Mouse (Mus musculus) forebrain, postnatal 0 days (tissue): ENCODE data around the gene Ttc23. TPM values are rescaled to one million over a fixed set of nuclear protein-coding genes. Genes with fewer than 3 reads are reported as not detected.

Experiments
- ATAC-seq: fragments of 200-750 bp; cut with Nextera tagmentation; 2 replicates; pipeline ENCODE4 v1.8.0; 2017; ENCODE audit warnings: mild to moderate bottlenecking, moderate library complexity
- DNase-seq: peaks from one replicate; pipeline ENCODE4 v3.0.0-alpha.2; 2015
- H3K27ac ChIP-seq: fragments of 300-500 bp; sonication (generic); 2 replicates; pipeline ENCODE4 v1.5.1; 2014; ENCODE audit warnings: low read depth, mild to moderate bottlenecking, antibody characterized with exemption, low read length, moderate library complexity, mixed read lengths
- H3K27me3 ChIP-seq: fragments of 300-500 bp; sonication (generic); 2 replicates; pipeline ENCODE4 v1.6.1; 2014; ENCODE audit warnings: mild to moderate bottlenecking, low read length, mixed read lengths; ENCODE audit not compliant: insufficient read depth
- H3K36me3 ChIP-seq: fragments of 300-500 bp; sonication (generic); 2 replicates; pipeline ENCODE4 v1.6.1; 2014; ENCODE audit warnings: mild to moderate bottlenecking, moderate library complexity; ENCODE audit not compliant: insufficient read depth
- H3K4me1 ChIP-seq: fragments of 300-500 bp; sonication (generic); 2 replicates; pipeline ENCODE4 v1.6.1; 2014; ENCODE audit warnings: antibody characterized with exemption; ENCODE audit not compliant: insufficient read depth
- H3K4me2 ChIP-seq: fragments of 300-500 bp; sonication (generic); 2 replicates; pipeline ENCODE4 v1.6.1; 2014; ENCODE audit warnings: low read depth, mild to moderate bottlenecking, moderate library complexity
- H3K4me3 ChIP-seq: fragments of 300-500 bp; sonication (generic); 2 replicates; pipeline ENCODE4 v1.5.1; 2014; ENCODE audit warnings: low read depth, low read length, mixed read lengths
- H3K9ac ChIP-seq: fragments of 300-500 bp; sonication (generic); 2 replicates; pipeline ENCODE4 v1.6.1; 2014; ENCODE audit warnings: mild to moderate bottlenecking
- H3K9me3 ChIP-seq: fragments of 300-500 bp; sonication (generic); 2 replicates; pipeline ENCODE4 v1.6.1; 2016; ENCODE audit warnings: low read length
- CTCF ChIP-seq: sonication (generic); IDR thresholded peaks from 2 replicates; pipeline ENCODE4 v1.5.1; 2016; ENCODE audit warnings: antibody characterized with exemption, control low read depth, low read depth
- WGBS: fragments of 180-500 bp; shearing (Covaris S2); extraction: QIAGEN DNeasy Blood & Tissue Kit; methylation state at CpG from one replicate; pipeline ENCODE4 v1.1.7; 2014; 5-methylcytosine and 5-hydroxymethylcytosine counted together
- polyA plus RNA-seq: library from polyadenylated mRNA; unstranded; fragments of >200 nt; fragmentation: Nextera tagmentation; extraction: Ambion mirVana; gene quantifications from 2 replicates; pipeline ENCODE4 v1.2.1, GENCODE M21; 2015
- total RNA-seq: library from RNA; depleted of rRNA; stranded (reverse); fragments of >200 nt; gene quantifications from 2 replicates; pipeline ENCODE4 v1.2.3, GENCODE M21; 2014

The Ttc23 gene
- total and polyA plus RNA-seq, 2 experiments from 2014 or later, result 6.0 to 11.0 TPM

DNA sequence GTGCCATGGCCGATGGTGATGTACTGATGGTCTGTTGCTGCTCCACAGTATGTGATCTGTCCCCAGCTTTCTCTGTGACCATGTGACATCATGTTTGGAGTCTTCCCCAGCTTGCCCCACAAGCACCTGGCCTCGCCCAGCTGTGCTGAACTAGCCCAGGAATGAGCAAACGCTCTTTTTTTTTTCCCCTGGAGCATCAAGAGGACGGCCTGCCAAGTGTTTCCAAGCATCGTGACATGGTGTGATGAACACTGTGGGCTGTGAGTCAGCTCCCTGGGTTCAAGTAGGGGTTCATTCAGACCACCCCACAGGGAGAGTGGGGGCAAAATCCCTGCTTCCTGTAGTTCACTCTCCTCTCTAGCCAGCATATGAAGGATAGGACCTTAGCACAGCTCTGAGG is 26.4 kb downstream of the Ttc23 start:
- Histone ChIP-seq H3K36me3 (no peaks in the 10 kb centered on the region), H3K4me3 (no peak overlapping the region)

DNA sequence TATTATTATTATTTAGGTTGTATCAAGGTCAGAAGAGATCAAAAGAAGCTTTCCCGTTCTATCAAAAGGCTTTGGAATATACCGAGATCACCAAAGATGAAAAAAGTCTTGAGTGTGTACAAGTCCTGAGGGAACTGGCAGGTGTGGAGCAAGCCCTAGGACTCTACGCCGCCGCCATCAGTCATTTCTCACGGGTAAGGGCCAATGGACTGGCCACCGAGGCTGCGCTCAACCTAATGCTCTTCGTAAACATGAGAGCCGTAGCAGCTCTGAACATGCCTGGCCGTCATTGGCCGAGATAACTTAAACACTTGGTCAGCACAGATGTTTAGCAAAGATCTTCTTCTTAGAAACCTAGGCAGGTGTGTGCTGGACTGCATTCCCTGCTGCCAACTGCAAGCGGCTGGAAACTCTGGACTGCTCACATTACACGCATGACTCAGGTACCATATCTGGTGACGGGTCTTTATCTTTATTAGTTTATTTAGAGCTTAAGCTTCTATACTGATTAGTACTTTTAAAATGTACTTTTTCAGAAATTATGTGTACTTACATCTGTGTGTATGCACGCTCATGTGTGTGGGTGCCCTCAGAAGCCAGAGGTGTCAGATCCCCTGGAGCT is 31.8 kb downstream of the Ttc23 start:
- no peak for TF ChIP-seq CTCF

More for the DNA sequence above, 26.4 kb downstream of the Ttc23 start:
- no peak overlapping the region for H3K27ac ChIP-seq
- no peaks in the 10 kb centered on the region for H3K4me1 ChIP-seq
- no peaks in the 10 kb centered on the region for H3K27me3 ChIP-seq
- DNase-seq (no peak), ATAC-seq (no peak)
- H3K4me2 ChIP-seq, result no peak overlapping the region
- no peak overlapping the region for H3K9ac ChIP-seq
- no peaks in the 10 kb centered on the region for H3K9me3 ChIP-seq
- 84% methylated on average over 5 of the region's 5 CpGs for WGBS
- TF ChIP-seq CTCF, result no peak

DNA sequence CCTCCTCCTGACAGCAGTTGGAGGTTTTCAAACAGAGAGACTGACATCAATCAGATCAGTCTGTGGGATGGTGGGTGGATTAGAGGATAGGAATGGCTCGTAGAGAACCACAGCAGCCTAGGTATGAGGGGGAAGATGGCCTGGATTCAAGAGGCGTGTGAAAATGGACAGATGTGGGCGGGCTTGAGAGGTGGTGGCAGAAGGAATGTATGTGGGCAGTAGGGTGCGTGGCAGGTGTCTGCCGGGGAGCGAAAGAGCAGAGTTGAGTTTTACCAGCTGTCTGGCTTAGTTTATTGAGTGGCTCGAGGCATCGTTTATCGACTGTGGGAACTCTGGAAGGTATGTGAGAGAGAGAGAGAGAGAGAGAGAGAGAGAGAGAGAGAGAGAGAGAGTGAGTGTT is 33.9 kb downstream of the Ttc23 start:
- WGBS, result 88% methylated on average over 9 of the region's 9 CpGs
- Histone ChIP-seq H3K4me2 (no peak overlapping the region), H3K4me3 (no peak overlapping the region), H3K9ac (no peak overlapping the region), H3K27ac (no peak overlapping the region), H3K27me3 (no peaks in the 10 kb centered on the region), H3K36me3 (no peaks in the 10 kb centered on the region), H3K4me1 (no peaks in the 10 kb centered on the region), H3K9me3 (no peaks in the 10 kb centered on the region)
- DNase-seq (no peak), ATAC-seq (no peak)
- TF ChIP-seq CTCF, result no peak

More for the DNA sequence above, 31.8 kb downstream of the Ttc23 start:
- Histone ChIP-seq H3K36me3 (no peaks in the 10 kb centered on the region), H3K4me3 (no peak overlapping the region), H3K4me1 (no peaks in the 10 kb centered on the region), H3K4me2 (no peak overlapping the region), H3K27me3 (no peaks in the 10 kb centered on the region), H3K9me3 (no peaks in the 10 kb centered on the region), H3K27ac (no peak overlapping the region), H3K9ac (no peak overlapping the region)
- 94% methylated on average over 16 of the region's 16 CpGs for WGBS
- no peak for DNase-seq
- no peak for ATAC-seq

DNA sequence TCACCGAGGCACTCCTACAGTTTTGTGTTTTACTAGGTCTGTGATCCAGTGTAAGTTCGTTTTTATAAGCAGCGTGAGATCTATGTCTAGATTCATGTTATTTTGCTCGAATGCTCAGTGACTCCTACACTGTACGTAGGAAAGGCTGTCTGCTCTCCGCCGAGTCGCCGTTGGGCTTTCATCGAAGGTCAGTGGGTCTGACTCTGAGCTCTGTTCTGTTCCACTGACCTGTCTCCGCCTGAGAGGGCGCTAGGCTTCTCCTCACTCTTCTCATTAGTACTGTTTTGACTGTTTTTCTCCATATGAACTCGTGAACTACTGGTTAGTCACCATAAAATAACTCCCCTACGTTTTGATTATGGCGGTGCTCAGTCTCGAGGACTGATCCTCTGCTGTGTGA is 35.8 kb downstream of the Ttc23 start:
- TF ChIP-seq CTCF, result no peak

DNA sequence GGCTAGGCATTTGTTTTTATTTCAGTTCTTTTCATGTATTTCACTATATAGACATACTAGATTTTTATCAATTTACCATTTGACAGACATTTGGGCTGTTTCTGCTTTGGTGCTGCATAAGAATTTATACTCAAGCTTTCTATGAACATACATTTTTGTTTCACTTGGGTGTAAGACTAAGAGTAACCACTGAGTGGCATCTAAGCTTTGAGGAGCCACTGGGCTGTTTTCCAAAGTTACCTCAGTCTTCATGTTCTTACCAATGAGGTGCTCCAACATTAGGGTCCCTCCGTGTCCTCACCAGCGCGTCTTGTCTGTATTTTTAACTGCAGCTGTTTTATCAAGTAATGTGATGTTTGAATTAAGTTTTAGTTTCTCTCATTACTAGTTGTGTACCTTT is 39.3 kb downstream of the Ttc23 start:
- no peak; the same call in 1 of the 2 replicates for TF ChIP-seq CTCF
- no peak overlapping the region for H3K4me2 ChIP-seq

More for the DNA sequence above, 35.8 kb downstream of the Ttc23 start:
- no peaks in the 10 kb centered on the region for H3K4me1 ChIP-seq
- no peaks in the 10 kb centered on the region for H3K27me3 ChIP-seq
- no peak overlapping the region for H3K9ac ChIP-seq
- ATAC-seq (no peak), DNase-seq (no peak)
- H3K27ac ChIP-seq, result no peak overlapping the region
- H3K4me2 ChIP-seq, result no peak overlapping the region
- no peak overlapping the region for H3K4me3 ChIP-seq
- H3K9me3 ChIP-seq, result no peaks in the 10 kb centered on the region
- 86% methylated on average over 16 of the region's 16 CpGs for WGBS
- H3K36me3 ChIP-seq, result no peaks in the 10 kb centered on the region

DNA sequence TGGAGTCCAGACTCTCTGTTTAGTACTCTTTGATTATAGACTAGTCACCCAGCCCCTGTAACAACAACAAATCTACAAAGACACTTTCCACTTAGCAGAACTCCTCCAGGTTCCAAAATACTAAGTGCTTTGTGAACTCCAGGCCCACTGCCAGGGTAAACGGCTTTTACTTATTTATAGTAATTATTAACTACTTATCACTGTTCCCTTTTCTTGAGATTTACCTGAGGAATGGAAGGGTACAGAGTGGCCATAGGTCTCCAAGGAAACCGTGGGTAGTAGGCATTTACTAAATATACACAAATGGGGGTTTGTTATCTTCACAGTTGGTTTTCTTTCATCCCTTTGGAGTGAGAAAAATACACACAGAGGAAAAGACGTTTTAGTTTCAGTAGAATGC is 41.1 kb downstream of the Ttc23 start:
- Histone ChIP-seq H3K9ac (no peak overlapping the region), H3K4me1 (no peaks in the 10 kb centered on the region), H3K9me3 (no peaks in the 10 kb centered on the region), H3K27me3 (no peaks in the 10 kb centered on the region), H3K4me3 (no peak overlapping the region), H3K36me3 (no peaks in the 10 kb centered on the region), H3K27ac (no peak overlapping the region), H3K4me2 (no peak overlapping the region)
- ATAC-seq, result peak; percentile 19; the same call in 1 of the 2 replicates
- no peak for TF ChIP-seq CTCF
- DNase-seq, result no peak
- WGBS, result 16% methylated on average over 3 of the region's 3 CpGs

More for the DNA sequence above, 39.3 kb downstream of the Ttc23 start:
- no peaks in the 10 kb centered on the region for H3K9me3 ChIP-seq
- H3K27me3 ChIP-seq, result no peaks in the 10 kb centered on the region
- no peaks in the 10 kb centered on the region for H3K36me3 ChIP-seq
- H3K4me1 ChIP-seq, result no peaks in the 10 kb centered on the region
- no peak overlapping the region for H3K27ac ChIP-seq
- DNase-seq (no peak), ATAC-seq (no peak)
- no peak overlapping the region for H3K4me3 ChIP-seq
- H3K9ac ChIP-seq, result no peak overlapping the region
- WGBS, result 89% methylated on average over 3 of the region's 3 CpGs

DNA sequence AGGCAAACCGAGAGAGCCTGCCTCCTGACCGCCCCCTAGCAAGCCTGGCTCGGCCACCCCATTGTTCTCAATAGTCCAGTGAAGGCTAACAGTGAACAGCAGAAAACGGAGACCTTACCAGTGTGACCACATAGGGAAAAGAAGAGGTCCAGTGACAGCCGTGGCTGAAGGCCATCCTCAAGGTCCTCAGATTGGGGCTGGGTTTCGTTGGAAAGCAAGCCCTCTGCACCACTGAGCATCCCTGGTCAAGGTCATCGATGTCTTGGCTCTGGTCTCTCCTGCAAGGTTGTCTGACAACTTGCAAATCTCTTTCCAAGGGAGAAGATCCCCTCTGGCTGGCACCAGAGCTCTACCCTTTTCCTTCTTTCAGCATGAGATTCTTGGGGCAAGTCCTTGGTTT is 42.6 kb downstream of the Ttc23 start:
- Histone ChIP-seq H3K4me2 (no peak overlapping the region), H3K4me1 (no peaks in the 10 kb centered on the region), H3K4me3 (no peak overlapping the region), H3K27ac (no peak overlapping the region), H3K9me3 (no peaks in the 10 kb centered on the region), H3K27me3 (no peaks in the 10 kb centered on the region), H3K9ac (no peak overlapping the region), H3K36me3 (no peaks in the 10 kb centered on the region)
- no peak for TF ChIP-seq CTCF
- ATAC-seq, result no peak
- WGBS, result 78% methylated on average over 7 of the region's 7 CpGs
- no peak for DNase-seq

DNA sequence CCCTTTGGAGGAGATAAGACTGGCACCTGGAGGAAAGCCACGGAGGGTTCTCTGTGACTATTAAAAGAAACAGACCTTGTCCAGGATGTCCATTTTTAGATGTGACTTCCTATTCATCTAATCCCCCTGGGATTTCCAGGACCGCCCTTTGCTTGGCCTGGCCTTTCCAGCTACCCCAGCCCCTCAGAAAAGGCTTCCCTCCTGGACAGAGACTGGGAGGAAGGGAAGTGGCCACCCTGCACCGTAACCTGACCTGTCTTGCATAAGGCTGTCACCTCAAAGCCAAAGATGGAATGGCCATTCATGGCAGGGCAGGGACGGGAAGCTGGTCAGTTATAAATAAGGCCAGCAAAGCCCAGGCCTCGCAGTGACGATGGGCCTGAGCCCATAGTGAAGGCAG is 43.8 kb downstream of the Ttc23 start:
- DNase-seq, result no peak
- no peak overlapping the region for H3K9ac ChIP-seq
- H3K36me3 ChIP-seq, result no peaks in the 10 kb centered on the region
- no peak overlapping the region for H3K4me3 ChIP-seq
- H3K4me1 ChIP-seq, result no peaks in the 10 kb centered on the region
- H3K27ac ChIP-seq, result no peak overlapping the region
- WGBS, result 87% methylated on average over 6 of the region's 6 CpGs
- H3K4me2 ChIP-seq, result no peak overlapping the region
- H3K9me3 ChIP-seq, result no peaks in the 10 kb centered on the region
- ATAC-seq, result no peak
- no peak for TF ChIP-seq CTCF
- no peaks in the 10 kb centered on the region for H3K27me3 ChIP-seq
